Mouse (Mus musculus) adrenal gland, postnatal 36 days (tissue): ENCODE measurements at regions not wholly inside any gene's neighbourhood (a gene's known extent, or its start where the extent isn't known, plus 50 kb on each side); places are given as distances from the start of the nearest gene placed in this dataset.

Experiments used
- DNase-seq, 2 experiments: peaks; one replicate each; pipeline ENCODE4 v3.0.0; 2021; ENCODE audit warnings: mixed read lengths in 1 of 2

GRCm38 (mm10) chr2:55817273-55817672 lies 381.5 kb downstream of the Kcnj3 start:
- no peak for DNase-seq

- peak in 1 of 2 experiments; percentile 3 for DNase-seq
Measured at GRCm38 (mm10) chr2:55818220-55818619, 382.4 kb downstream of the Kcnj3 start.

GRCm38 (mm10) chr2:55822726-55823125 lies 387.0 kb downstream of the Kcnj3 start:
- no peak for DNase-seq

GRCm38 (mm10) chr2:55841521-55841920 lies 405.8 kb downstream of the Kcnj3 start:
- DNase-seq, result peak; percentile 0 to 8

GRCm38 (mm10) chr2:55846832-55847382 lies 411.1 kb downstream of the Kcnj3 start:
- no peak for DNase-seq

GRCm38 (mm10) chr2:55862479-55862878 lies 426.7 kb downstream of the Kcnj3 start:
- no peak for DNase-seq

- DNase-seq, result no peak
Measured at GRCm38 (mm10) chr2:55889976-55890375, 454.2 kb downstream of the Kcnj3 start.

GRCm38 (mm10) chr2:55892821-55893535 lies 457.2 kb downstream of the Kcnj3 start:
- no peak for DNase-seq

- no peak for DNase-seq
Measured at GRCm38 (mm10) chr2:55920294-55920693, 484.5 kb downstream of the Kcnj3 start.
